In genomic region chr17:12230167-12230566, GRCm38 (mm10) we compare ENCODE assay signal across 18 mouse cellular contexts.
DNase-seq lines count a peak whose midpoint lies in the region; ATAC-seq lines count a peak whose summit lies in the region.
"Had no signal": no experiment of that assay in that cellular context is flagged by ENCODE, and none has a peak within 500 bp of the region (broad histone marks: within the 10 kb centered on the region; RNA-seq: fewer than 3 reads in every experiment).

No protein-coding gene starts in this region.

- ATAC-seq in frontal cortex, adult (ENCODE audit: low TSS enrichment), result peak; percentile 88
- ATAC-seq in midbrain, embryonic 13.5 days, result peak; percentile 48
- ATAC-seq in midbrain, embryonic 14.5 days (ENCODE audit: low FRiP score, low TSS enrichment), result no peak
- ATAC-seq in hindbrain, embryonic 15.5 days (ENCODE audit: low FRiP score, low read depth), result peak; percentile 73

- H3K4me1 ChIP-seq in midbrain, embryonic 13.5 days (replicated peaks), result no peaks in the 10 kb centered on the region; the same call in 1 of the 2 replicates
- H3K4me1 ChIP-seq in midbrain, embryonic 14.5 days (ENCODE audit: control insufficient read depth, insufficient read depth, low read length), result no peaks in the 10 kb centered on the region
- 0 out of 2 replicates have a peak, but pooled peaks cover 5% of the 10 kb centered on the region for H3K4me1 ChIP-seq in hindbrain, embryonic 15.5 days (replicated peaks)
- H3K4me1 ChIP-seq: kidney, embryonic 15.5 days; lung, embryonic 15.5 days had no signal

- H3K36me3 ChIP-seq in midbrain, embryonic 13.5 days, result peaks cover 84% of the 10 kb centered on the region
- peaks cover 84% of the 10 kb centered on the region for H3K36me3 ChIP-seq in midbrain, embryonic 14.5 days (ENCODE audit: control insufficient read depth, insufficient read depth, low read length)
- H3K36me3 ChIP-seq in hindbrain, embryonic 15.5 days, result peaks cover 62% of the 10 kb centered on the region

- DNase-seq in frontal cortex, postnatal 25 days (ENCODE audit: low spot score in 2 of 2), result no peak
- no peak for DNase-seq in midbrain, embryonic 14.5 days
- peak; percentile 47 for DNase-seq in right cerebral cortex, postnatal 4 days
- no peak for DNase-seq in cerebellum, adult 18-20 months
- no peak for DNase-seq in kidney, adult 18-20 months
- DNase-seq: adrenal gland, postnatal 10 days; B cell, adult 2 months; cerebellum, adult 11-12 months; embryo, embryonic 11 days; gastrocnemius, postnatal 14 days; thymus, adult 2 months had no signal

- H3K9ac ChIP-seq in midbrain, embryonic 13.5 days (replicated peaks), result no peak overlapping the region
- no peak overlapping the region for H3K9ac ChIP-seq in midbrain, embryonic 14.5 days (replicated peaks; ENCODE audit: low read length)
- no peak overlapping the region for H3K9ac ChIP-seq in hindbrain, embryonic 15.5 days
- H3K9ac ChIP-seq: kidney, embryonic 15.5 days; limb, embryonic 15.5 days; lung, embryonic 15.5 days had no signal

- no peak overlapping the region for H3K4me3 ChIP-seq in midbrain, embryonic 13.5 days (replicated peaks)
- no peak overlapping the region for H3K4me3 ChIP-seq in midbrain, embryonic 14.5 days (replicated peaks; ENCODE audit: low read depth, low read length)
- no peak overlapping the region for H3K4me3 ChIP-seq in hindbrain, embryonic 15.5 days
- H3K4me3 ChIP-seq: kidney, embryonic 15.5 days; limb, embryonic 15.5 days; lung, embryonic 15.5 days had no signal

- H3K27me3 ChIP-seq in midbrain, embryonic 13.5 days, result no peaks in the 10 kb centered on the region
- H3K27me3 ChIP-seq in midbrain, embryonic 14.5 days (ENCODE audit: control insufficient read depth, insufficient read depth, low read length), result no peaks in the 10 kb centered on the region
- no peaks in the 10 kb centered on the region for H3K27me3 ChIP-seq in hindbrain, embryonic 15.5 days
- H3K27me3 ChIP-seq: kidney, embryonic 15.5 days; limb, embryonic 15.5 days; lung, embryonic 15.5 days had no signal

- WGBS in midbrain, embryonic 13.5 days, result 79% methylated on average over 6 of the region's 6 CpGs
- WGBS in midbrain, embryonic 14.5 days, result 76% methylated on average over 6 of the region's 6 CpGs
- WGBS in hindbrain, embryonic 15.5 days, result 70% methylated on average over 6 of the region's 6 CpGs

- H3K9me3 ChIP-seq in midbrain, embryonic 13.5 days, result no peaks in the 10 kb centered on the region
- H3K9me3 ChIP-seq in midbrain, embryonic 14.5 days (ENCODE audit: control insufficient read depth, low read length), result no peaks in the 10 kb centered on the region
- H3K9me3 ChIP-seq in hindbrain, embryonic 15.5 days, result no peaks in the 10 kb centered on the region
- H3K9me3 ChIP-seq: kidney, embryonic 15.5 days; limb, embryonic 15.5 days; lung, embryonic 15.5 days had no signal

- no peak overlapping the region for H3K4me2 ChIP-seq in midbrain, embryonic 13.5 days (replicated peaks)
- H3K4me2 ChIP-seq in midbrain, embryonic 14.5 days (ENCODE audit: low read length), result no peak overlapping the region
- H3K4me2 ChIP-seq in hindbrain, embryonic 15.5 days, result no peak overlapping the region
- H3K4me2 ChIP-seq: heart, embryonic 11.5 days; kidney, embryonic 15.5 days; limb, embryonic 15.5 days; lung, embryonic 15.5 days had no signal

- peak overlapping the region; percentile 12; the same call in 1 of the 2 replicates for H3K27ac ChIP-seq in midbrain, embryonic 13.5 days
- no peak overlapping the region; the same call in 1 of the 2 replicates for H3K27ac ChIP-seq in midbrain, embryonic 14.5 days (replicated peaks; ENCODE audit: low read depth, low read length)
- peak overlapping the region; percentile 14; the same call in 1 of the 2 replicates for H3K27ac ChIP-seq in hindbrain, embryonic 15.5 days (replicated peaks)
- H3K27ac ChIP-seq: kidney, embryonic 15.5 days; limb, embryonic 15.5 days; lung, embryonic 15.5 days had no signal
